Mouse (Mus musculus) lung, postnatal 25 days (tissue): Measurements from ENCODE around the gene Cryga.
A peak's percentile ranks its signal among the peaks of the same experiment; 100 is the strongest.
"Not testable (repeated sequence)": the region's sequence is repeated elsewhere in the genome, so short reads cannot be mapped to it uniquely, and the experiment has no call there.

Source experiments
- DNase-seq: peaks from one replicate; pipeline ENCODE4 v3.0.0; 2022; ENCODE audit warnings: low spot score

Cryga gene

GRCm38 (mm10) chr1:65090370-65090769, 12.8 kb downstream of the Cryga start:
- DNase-seq = peak; percentile 75

- peak; percentile 7 for DNase-seq
Measured at GRCm38 (mm10) chr1:65088567-65089356, 14.4 kb downstream of the Cryga start.

DNA sequence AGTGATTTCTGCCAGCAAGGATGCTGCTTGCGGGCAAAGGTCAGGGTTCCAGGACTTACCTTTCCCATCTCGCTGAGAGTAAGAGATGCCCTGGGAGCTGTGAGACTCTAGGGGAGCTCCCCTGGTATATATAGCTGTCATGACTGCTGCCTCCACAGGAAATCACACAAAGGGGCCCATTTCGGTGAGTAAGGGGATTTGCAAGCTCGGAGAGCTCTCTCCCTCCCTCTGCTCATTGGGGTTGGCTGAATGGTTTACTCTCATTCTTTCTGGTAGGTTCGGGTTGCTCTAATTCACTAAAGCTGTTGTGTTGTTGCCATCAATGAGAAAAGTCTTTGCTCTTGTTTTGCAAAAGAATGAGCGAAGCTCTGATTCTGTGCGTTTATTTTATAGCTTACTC, 21.0 kb downstream of the Cryga start, which contains the start of gene Crygb:
Crygb (minus strand) TSS at position 101 of the 400 bp plus-strand sequence.
- DNase-seq = no peak

DNA sequence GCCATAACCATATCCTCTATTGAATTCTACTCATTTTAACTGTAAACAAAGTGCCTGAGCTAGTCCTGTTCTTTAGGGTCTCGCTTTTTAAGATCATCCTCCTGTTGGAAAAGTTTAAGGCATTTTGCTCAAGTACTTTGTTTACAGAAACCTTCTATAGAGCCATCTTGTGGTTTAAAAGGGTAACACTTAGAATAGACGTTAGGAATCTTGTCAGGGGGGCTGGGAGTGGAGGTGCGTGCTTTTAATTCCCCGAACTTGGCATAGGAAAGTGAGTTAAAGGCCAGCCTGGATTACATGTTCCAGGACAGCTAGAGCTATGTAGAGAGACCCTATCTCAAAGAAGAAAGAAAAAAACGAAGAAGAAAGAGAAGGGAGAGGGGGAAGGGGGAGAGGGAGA, 27.6 kb downstream of the Cryga start:
- DNase-seq = no peak

GRCm38 (mm10) chr1:65073589-65073988, 29.6 kb downstream of the Cryga start, which contains the start of gene Crygc:
Gene Crygc (minus strand): TSS chr1:65073689.
- no peak for DNase-seq

- no peak for DNase-seq
Measured at GRCm38 (mm10) chr1:65067842-65068241, 35.3 kb downstream of the Cryga start.

- no peak for DNase-seq
Measured at GRCm38 (mm10) chr1:65064201-65064600, 39.0 kb downstream of the Cryga start.

DNA sequence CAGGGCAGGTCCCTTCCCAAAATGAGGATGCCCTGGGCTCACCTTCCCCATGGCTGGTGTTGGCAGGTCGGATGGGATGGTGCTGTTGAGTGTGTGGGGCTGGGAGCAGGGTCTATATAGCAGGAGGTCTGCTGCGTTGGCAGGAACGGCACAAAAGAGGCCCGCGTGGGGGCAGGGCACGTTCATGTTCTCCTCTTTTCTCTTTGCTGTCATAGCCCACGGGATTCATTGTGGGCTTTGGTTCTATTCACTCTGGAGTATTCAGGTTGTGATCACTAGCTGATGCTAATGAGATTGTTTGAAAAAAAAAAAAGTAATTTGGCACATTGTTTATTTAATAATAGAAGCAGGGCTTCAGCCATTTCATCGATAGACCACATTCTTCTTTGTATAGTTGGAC, 39.8 kb downstream of the Cryga start, which contains the start of gene Crygd:
Crygd (minus strand) TSS at position 101 of the 400 bp plus-strand sequence.
- no peak for DNase-seq

DNA sequence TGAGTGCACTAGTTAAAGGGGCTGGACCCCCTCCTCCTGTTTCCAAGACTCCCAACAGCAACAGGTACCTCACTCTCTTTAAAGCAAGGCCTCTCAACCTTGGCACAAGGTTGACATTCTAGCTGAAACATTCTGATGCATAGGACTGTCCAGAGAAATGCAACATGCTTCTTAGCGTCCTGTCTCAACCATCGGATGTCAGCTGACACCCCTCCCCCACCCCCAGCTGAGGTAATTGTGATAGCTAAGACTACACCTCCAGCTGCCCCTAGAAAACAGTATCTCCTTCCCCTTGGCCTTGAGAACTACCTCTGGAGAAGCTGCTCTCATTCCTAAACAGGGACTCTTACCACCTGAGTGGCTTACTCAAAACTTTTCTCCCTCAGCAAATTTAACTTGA, 51.0 kb downstream of the Cryga start:
- DNase-seq = no peak

GRCm38 (mm10) chr1:65051696-65052095, 51.5 kb downstream of the Cryga start:
- DNase-seq = no peak

DNA sequence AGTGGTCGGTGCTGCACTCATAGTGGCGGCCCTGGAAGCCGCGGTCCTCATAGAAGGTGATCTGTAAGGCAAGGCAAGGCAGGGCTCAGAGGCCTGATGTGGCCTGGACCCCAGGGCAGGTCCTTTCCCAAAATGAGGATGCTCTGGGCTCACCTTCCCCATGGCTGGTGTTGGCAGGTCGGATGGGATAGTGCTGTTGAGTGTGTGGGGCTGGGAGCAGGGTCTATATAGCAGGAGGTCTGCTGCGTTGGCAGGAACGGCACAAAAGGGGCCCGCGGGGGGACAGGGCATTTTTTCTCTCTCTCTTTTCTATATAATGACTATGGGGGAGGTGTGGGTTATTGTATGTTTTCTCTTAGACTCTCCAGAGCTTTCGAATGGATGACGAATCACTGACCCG, 52.2 kb downstream of the Cryga start, which contains the start of gene Cryge:
Cryge (minus strand) TSS at position 198 of the 400 bp plus-strand sequence.
- DNase-seq = not testable (repeated sequence)
